Mouse (Mus musculus) heart, adult 11 months (tissue): Measurements from ENCODE around the gene Suclg2.

ENCODE experiments used
- DNase-seq: peaks from one replicate; pipeline ENCODE4 v3.0.0; 2022

Gene Suclg2

DNA sequence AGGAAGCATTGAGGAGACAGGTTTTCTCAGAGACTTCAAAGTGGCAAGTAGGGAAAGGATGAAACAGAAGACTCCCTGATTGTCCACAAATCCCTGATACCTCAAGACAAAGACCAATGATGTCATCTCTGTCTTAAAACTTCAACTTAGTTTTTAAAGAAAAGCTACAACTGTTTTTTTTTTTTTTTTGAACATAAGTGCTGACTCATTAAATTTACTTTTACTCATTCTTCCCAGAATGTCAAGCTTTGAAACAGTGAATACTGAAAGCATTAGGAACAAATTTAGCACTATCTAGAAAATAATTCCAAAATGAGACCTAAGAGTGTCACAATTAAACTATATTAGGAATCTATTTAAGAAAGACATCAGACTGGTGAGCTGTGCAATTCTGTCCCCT, 98.8 kb downstream of the Suclg2 start:
- no peak for DNase-seq

DNA sequence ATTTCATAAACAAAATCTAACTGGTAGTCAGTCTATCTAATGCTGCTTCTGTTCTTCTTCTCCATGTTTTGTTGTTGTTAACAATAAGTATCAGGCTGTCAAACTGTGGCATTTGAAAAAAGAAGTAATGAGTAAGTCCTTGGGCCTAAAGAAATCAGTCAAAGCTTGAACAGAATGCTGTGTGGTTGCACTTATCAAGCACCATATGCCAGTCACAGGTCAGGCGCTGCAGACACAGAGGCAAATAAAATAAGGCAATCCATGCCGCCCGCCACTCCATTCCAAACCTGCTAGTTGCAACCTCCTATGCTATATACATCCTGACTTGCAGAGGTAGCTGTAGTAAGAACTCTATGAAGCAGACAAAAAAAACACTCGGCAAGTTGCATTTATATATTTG, 100.2 kb downstream of the Suclg2 start:
- DNase-seq = no peak

DNA sequence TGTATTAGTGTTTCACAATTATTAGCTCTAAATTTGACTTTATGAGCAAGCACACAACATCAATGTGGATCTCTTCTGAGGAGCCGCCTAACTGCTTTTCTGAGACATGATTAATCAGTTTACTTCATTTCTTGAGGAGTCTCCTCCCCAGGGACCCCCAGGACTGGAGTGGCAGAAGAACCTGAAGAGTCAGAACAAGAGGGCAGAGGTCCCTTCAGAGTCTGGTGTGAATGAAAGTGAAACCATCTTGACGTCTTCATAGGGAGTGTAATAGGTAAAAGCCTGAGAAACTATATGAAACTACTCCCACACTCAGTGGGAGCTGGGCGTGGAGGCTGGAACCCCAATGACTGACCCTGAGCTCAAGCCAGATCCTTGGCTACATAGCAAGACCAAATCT, 105.4 kb downstream of the Suclg2 start:
- DNase-seq = no peak

DNA sequence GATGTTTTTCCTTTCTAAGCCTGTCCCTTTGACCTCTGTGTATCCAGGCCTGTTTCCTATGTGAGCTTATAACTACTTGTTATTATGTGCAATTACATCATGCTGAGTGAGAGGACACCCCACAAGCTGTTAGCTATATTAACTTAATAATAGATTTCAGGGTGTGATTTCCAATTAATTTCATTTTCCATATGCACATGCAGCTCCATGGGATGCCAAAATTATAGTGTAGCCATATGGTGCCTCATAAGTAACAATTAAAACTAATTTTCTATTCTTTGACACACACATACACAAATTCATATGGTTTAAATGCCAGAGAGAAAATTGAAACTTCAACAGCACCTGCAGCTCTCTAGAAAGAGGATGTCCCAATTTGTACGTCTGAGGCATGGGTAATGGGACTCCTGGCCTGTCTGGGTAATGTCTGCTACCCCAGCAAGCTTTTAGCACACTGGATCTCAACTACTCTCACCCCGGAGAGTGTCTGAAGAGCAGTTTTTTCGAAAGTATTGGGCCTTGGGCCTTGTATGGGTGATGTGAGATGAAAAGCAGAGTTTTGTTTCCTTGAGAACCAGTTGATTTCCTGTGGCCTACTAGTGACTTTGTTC, 106.1 kb downstream of the Suclg2 start:
- DNase-seq = no peak

DNA sequence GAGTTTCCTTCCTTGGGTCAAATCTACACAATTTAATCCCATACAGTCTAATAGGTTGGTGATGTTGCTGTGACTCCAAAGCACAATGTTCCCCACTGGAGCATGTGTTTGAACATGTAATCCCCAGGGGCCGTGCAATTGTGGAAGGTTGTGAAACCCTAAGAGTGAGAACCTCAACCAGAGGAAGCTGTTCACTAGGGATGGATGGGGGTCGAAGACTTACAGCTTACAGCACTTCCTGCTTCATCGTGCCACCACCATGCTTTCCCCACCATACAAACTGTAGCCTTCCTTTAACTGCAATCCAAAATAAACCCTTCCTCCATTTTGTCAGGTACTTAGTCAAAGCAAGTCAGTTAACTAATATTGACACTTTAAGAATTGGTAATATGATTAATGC, 107.5 kb downstream of the Suclg2 start:
- no peak for DNase-seq

DNA sequence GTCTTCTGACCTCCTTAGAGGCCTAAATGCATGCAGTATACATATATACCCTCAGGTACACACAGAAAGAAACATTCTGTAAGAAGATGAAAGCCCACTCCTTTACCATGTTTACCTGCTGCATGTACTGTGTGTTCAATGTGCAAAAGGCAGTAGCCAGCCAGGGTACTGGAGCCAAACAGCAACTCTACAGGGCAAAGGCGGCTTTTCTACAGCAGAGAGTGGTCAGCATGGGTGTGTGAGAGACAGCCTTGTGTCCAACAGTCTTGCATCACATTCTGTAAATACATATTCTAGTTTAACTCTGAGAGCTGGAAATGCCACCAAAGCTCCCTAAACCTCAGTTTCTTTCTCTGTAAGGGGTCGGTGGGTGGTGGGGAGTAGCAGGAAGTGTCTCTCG, 110.5 kb downstream of the Suclg2 start:
- no peak for DNase-seq

DNA sequence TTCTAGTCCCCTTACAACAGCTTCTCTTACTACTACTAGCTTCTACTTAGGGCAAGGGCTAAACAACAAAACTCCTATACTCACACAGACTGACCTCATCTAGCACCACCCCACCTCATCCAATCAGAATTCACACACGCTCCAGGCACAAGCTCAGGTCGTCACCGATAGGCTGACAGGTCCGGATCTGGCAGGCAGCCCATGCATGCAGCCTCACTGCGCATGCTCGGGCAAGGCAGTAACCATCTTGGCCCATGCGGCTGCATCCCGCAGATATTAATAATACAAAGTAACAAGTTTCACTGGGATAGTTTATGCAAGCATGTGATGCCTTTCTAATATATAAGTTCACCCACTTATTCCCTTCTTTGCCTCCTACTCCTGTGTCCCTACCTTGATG, 117.9 kb downstream of the Suclg2 start:
- peak; percentile 68 for DNase-seq

DNA sequence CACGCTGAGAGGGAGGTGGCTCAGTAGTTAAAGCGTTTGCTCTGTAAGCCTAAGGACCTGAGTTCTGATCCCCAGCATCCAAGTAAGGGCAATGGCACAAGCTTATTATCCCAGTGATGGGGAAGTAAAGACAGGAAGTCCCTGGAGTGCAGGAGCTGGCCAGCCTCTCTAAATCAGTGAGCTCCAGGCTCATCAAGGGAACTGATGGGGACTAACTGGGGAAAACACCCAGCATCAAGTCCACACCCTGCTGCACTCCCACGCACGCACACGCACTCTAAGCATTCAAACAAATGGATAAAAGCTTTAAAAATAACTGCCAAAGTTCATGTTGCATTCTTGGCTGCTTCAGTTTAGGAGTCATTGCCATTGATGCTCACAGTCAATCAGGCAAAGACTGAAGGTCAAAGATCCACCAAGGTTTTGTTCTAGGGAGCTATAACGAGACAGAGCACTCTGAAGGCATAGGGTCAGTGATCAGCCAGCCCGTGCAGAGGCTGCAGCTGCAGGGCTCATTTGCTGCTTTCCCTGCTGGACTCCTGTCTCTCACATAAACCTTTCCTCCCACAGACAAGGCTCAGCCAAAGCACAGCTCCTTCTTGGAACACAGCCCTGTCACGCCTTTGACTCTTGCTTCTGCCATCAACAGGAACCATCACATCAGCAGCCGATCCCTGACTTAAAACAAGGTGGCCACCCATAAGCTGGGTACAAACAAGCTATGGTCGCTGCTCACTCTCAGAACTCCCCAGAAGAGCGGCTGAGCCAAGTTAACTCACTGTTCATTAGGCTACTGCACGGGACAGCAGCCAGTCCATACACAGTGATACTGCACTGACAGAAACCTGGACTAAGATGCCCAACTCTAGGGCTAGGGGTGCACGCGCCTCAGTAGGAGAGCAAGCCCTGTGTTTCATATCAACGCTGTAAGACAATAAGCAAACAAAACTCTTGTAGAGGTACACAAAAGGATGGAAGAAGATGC, 121.5 kb downstream of the Suclg2 start:
- DNase-seq = peak; percentile 91

DNA sequence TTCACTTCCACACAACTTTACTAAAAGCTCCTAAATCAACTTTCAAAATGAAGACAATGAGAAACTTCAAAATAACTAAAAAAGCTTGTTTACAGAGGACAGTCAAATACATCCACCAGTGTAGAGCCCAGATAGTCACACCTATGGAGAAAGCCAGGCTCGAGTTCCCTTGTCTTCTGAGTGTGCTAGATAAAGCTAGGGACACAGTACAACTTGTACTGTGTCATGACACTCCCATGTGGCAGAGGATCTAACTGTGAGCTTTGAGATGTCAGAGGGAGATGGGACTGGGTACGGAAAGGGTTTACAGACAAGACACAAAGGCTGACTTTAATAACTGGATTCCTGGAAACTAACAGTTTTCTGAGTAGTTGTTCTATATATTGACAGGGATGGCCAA, 122.7 kb downstream of the Suclg2 start:
- peak; percentile 21 for DNase-seq

DNA sequence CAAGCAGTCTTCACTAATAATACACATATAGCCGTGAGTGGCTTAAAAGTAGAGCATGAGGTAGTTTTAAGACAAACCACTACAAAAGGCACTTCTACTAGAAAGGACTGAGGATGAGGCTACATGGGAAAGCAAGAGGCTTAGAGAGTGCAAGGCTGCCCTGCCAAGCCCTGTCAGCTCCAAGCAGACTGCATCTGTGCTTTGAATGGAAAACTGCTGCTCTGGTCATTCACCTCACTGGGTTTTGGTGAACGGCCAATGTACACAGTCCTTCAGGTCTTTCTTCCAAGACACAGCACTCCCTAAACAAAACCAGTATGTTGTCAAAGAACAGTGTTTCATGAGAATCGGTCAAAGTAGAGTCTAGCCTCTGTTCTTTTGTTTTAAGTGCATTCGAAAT, 124.4 kb downstream of the Suclg2 start:
- DNase-seq = no peak

DNA sequence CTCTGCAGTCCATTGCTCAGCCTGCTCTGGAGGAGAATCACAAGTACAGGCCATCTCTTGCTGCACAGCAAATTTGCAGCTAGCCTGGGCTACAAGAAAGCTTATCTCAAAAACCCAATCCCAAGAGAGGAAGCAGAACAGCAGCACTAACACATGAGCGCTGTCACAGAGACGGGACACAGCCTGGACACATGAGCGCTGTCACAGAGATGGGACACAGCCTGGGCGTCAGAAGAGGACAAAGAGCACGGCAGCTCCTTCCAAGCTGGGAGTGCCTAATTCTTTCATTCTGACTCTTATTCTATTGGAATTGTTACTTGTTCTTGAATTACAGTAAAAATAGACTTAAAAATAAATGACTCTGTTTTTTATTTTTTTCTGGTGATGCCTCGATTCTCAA, 126.2 kb downstream of the Suclg2 start:
- no peak for DNase-seq

DNA sequence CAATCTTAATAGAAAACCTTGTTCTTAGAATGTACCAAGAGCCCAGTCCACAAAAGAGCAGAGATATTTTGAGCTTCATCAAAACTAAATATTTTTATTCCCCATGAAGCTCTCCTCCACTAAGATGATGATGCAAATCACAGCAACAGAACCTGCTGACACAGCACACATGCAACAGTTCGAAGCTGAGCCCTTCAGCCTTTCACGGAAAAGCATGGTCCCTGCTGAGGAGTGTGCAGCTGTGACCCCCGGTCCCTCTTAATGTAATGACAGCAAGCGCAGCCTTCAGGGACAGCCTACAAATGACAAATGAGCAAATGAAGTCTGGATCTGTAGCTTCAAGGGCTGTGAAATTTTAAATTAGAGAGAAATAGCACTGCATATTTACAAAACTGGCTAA, 128.1 kb downstream of the Suclg2 start:
- DNase-seq = peak; percentile 74

DNA sequence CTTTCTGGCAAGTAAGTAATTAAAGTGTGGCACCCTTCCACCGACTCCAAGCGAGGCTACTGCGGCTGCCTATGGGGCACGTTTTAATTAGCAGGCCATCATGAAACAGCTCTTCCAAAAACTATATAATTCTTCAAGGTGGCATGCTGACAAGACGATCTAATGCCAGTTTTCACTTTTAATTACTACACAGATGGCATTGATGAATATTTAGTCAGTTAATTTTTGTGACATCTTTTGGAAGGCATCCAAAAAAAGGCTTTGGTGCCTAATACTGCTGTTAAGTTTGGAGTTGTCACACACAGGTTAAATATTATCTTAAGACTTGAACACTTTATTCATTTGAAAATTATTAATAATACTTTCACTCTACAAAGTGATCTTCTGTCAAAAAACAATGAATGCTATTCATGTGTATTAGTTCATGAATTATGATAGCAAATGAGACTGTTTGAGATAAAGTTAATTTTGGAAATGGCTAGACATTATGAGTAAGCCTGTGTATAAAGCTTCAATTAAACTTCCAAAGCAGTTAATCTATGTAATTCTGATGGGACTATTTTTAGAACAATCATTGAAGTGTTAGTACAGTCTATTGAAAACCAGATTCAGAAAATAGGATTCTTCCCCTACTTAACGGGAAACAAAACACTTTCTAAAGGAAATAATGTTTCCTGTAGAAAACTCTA, 131.3 kb downstream of the Suclg2 start:
- peak; percentile 23 for DNase-seq

DNA sequence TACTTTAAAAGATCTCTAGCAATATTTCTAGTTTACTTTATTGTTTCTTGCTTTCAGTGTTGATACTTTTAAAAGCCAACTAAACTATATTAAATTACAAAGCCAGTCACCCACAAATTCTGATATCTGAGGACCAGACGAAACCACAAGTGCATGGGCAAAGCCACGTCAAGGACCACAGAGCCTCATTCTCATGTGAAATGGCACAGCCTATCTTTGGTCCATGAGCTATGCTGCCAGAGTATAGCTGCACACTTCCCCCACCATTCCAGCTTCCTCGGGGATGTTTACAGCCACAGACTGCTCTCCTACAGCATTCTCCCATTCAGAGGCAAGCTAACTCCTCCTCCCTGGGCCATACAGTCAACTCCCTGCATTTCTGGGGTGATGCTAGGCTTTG, 136.7 kb downstream of the Suclg2 start:
- peak; percentile 62 for DNase-seq

DNA sequence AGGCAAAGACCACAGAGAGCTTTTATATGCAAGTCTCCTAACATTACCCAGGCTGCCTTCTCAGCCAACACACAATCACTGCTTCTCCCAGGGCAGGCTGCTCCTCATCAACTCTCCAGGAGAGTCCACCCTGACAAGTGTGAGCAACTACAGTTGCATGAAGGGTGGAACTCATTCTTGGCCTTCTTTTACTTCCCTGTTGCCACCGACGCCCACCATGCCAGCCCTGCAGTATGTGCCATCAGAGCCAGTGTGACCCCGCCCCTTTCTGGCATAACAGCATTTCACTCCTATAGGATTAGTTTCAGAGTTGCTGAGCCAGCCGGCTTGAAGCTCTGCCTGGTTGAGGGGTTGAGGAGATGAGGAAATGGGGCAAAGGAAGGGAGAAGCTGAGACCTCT, 138.8 kb downstream of the Suclg2 start:
- peak; percentile 77 for DNase-seq

DNA sequence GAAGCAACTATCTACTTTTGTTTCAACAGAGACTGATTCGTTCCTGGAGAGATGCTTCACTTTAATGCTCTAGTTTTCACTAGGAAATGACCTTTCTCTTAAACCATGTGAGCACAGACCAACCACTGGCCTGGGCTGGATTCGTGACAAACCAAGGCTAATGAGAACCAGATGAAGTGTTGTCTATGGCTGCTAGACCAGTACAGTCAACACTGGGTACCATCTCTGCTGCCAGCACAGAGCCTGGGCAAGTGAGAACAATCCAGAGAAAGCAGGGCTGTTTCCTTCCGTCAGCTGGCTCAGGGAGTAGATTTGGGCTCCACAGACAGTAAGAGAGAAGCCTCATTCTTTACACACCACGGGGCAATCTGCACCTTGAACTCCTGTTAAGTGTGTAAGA, 143.1 kb downstream of the Suclg2 start:
- peak; percentile 81 for DNase-seq

DNA sequence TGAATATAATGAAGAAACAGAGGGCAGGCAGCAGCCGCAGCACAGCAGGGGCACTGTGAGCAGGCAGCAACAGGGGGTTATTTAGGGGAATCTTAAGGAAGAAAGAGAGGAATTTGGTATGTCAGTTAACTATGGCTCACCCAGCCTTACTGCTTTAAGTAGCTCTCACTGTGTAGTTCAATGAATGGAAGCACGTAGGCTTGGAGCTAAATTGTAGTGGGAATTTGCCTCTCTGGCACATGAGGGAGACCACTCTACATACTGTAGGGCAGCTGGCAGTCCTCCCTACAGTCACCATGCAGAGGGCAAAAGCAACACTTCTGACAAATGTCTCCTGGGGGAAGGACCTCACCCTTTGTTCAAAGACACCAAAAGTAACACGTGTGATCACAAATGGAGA, 143.7 kb downstream of the Suclg2 start:
- peak; percentile 73 for DNase-seq

DNA sequence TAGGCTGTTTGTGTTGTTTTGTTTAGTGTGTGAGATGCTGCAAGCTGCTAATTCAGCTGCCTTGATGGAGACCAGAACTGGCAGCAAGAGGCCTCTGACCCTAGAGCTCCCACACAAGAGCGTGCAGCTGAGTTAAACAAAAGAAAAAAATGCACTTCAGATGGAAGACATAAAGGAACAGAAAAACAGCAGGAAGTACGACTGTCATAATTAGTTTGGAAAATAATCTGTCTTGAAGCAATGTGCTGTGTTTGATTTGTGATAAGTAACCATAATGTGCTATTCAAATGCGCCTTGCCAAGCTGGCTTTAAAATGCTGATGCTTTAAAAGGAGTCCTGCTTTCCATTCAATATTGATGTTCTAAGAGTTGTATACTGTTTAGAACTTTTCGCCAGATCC, 144.2 kb downstream of the Suclg2 start:
- peak; percentile 22 for DNase-seq

DNA sequence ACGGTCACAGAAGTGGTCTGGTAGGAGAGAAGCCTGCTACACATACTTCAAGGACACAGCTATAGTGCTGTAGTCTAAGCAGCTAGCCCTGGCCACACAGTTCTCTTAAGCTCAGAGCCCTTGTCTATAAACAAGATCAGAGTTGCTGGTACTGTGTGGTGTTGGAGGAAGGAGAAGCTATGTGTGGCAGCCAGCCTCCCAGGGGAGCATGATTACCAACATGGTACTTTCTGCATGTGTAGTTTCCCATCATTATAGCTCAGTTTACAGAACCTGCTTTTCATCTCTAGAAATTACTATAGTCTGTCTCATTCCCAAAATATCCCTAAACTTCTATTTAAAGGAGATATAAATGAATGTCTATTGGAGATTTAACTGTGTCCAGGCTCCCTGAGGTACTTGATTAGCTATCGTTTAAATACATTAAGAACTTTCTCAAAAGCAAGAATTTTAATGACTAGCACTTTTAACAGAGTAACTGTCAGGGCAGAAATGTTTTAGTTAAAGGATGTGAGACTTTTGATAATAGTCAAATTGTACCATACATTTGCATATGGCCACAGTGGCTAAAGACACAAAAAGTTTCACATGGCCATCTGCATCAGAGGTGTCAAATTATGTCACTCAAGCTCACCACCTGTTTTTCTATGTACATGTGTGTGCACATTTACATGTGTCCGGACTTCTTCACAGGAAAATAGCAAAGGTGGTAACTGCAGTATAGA, 145.4 kb downstream of the Suclg2 start:
- no peak for DNase-seq

DNA sequence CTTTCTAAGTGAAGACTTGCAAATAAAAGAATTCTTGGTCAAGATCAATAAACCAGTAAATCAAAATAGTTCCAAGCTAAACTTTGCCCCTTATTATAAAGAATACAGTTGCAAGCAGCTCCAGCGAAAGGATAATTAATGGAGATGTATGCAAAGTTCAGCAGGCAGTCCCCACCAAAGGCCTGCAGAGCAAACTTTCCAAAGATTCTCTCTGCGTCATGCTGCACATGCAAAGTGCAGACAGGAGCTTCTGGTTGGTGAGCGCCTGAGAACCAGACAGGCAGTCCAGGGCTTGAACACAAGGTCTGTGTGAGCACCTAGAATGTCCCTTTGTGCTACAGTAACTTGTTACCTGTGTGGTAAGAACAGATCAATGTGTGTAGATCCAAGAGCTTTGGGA, 147.0 kb downstream of the Suclg2 start:
- no peak for DNase-seq

DNA sequence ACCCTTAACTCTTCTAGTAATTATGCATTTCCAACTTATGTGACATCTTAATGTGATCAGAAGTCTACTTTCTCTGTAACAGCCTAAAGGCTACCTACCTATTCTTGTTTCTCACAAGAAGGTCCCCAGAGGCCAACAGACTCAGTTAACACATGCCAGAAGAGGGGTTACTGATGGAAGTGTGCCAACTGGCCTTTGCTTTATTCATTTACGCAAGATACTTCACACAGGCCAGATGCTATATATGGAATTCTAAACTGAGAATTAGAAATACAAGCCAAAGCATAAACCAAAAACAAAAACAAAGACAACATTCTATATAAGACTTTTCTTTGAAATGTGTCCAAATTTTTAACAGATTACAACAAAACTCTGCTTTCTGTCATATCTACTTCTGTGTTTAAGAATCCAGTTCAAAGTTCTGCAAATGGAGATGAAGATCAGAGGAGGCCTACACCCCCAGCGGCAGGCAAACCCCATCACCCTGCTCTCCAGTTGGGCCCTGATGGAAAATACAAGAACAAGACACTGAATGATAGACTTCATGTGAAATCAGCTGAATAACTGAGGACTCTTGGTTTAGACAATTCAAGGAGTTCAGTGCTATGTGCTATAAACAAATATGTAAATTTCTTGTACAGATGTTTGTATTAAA, 155.1 kb downstream of the Suclg2 start:
- no peak for DNase-seq

DNA sequence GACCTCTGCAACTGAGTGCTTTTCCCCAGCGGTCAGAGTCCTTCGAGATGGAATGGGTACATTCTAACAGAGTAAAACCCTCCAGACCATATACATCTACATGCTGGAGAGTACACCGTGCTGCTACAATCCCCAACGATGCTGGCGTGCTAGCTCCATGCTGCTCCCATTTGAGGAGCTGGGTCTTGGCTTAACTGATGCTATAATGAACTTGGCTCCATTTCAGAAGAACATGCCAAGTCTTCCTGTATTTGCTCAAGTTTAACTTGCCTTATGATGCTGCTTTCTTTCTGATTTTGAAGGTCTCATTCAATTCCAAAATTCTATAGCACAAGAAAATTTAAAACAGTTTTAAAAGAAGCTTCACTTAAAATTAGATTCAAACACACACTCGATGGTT, 162.3 kb downstream of the Suclg2 start:
- DNase-seq = peak; percentile 24
